Mouse (Mus musculus) layer of hippocampus, adult 11-12 months (tissue): ENCODE measurements at regions not wholly inside any gene's neighbourhood (a gene's known extent, or its start where the extent isn't known, plus 50 kb on each side); places are given as distances from the start of the nearest gene placed in this dataset.

Source experiments
- DNase-seq: peaks from one replicate; pipeline ENCODE4 v3.0.0; 2022; ENCODE audit warnings: low spot score

- DNase-seq, result peak; percentile 12
Measured at GRCm38 (mm10) chr3:9373896-9374295, 236.0 kb downstream of the Zfp704 start.

- no peak for DNase-seq
Measured at GRCm38 (mm10) chr3:9370096-9370495, 239.8 kb downstream of the Zfp704 start.

GRCm38 (mm10) chr3:9365791-9366190, 244.1 kb downstream of the Zfp704 start:
- no peak for DNase-seq

GRCm38 (mm10) chr3:9359186-9359585, 250.7 kb downstream of the Zfp704 start:
- DNase-seq, result no peak

- DNase-seq, result peak; percentile 14
Measured at GRCm38 (mm10) chr3:9358111-9358510, 251.8 kb downstream of the Zfp704 start.

- DNase-seq, result peak; percentile 12
Measured at GRCm38 (mm10) chr3:9357639-9358038, 252.2 kb downstream of the Zfp704 start.

- no peak for DNase-seq
Measured at GRCm38 (mm10) chr3:9355875-9356274, 254.0 kb downstream of the Zfp704 start.

- DNase-seq, result no peak
Measured at GRCm38 (mm10) chr3:9354756-9355155, 255.1 kb downstream of the Zfp704 start.

- DNase-seq, result no peak
Measured at GRCm38 (mm10) chr3:9352251-9352650, 257.6 kb downstream of the Zfp704 start.

GRCm38 (mm10) chr3:9349822-9350221, 260.1 kb downstream of the Zfp704 start:
- no peak for DNase-seq

GRCm38 (mm10) chr3:9347446-9347860, 262.4 kb downstream of the Zfp704 start:
- no peak for DNase-seq

GRCm38 (mm10) chr3:9346857-9347445, 262.9 kb downstream of the Zfp704 start:
- DNase-seq, result no peak

GRCm38 (mm10) chr3:9346356-9346755, 263.5 kb downstream of the Zfp704 start:
- DNase-seq, result no peak

GRCm38 (mm10) chr3:9345885-9346284, 264.0 kb downstream of the Zfp704 start:
- no peak for DNase-seq

- no peak for DNase-seq
Measured at GRCm38 (mm10) chr3:9343586-9343985, 266.3 kb downstream of the Zfp704 start.

- no peak for DNase-seq
Measured at GRCm38 (mm10) chr3:9342167-9342566, 267.7 kb downstream of the Zfp704 start.

- DNase-seq, result no peak
Measured at GRCm38 (mm10) chr3:9341657-9342056, 268.2 kb downstream of the Zfp704 start.

GRCm38 (mm10) chr3:9341244-9341643, 268.6 kb downstream of the Zfp704 start:
- DNase-seq, result no peak

- no peak for DNase-seq
Measured at GRCm38 (mm10) chr3:9340788-9341187, 269.1 kb downstream of the Zfp704 start.

GRCm38 (mm10) chr3:9340344-9340743, 269.5 kb downstream of the Zfp704 start:
- no peak for DNase-seq

- DNase-seq, result no peak
Measured at GRCm38 (mm10) chr3:9339669-9340068, 270.2 kb downstream of the Zfp704 start.

- no peak for DNase-seq
Measured at GRCm38 (mm10) chr3:9335580-9335979, 274.3 kb downstream of the Zfp704 start.
